Mouse (Mus musculus): Measurements from ENCODE around the gene Gart.

Gart gene

DNA sequence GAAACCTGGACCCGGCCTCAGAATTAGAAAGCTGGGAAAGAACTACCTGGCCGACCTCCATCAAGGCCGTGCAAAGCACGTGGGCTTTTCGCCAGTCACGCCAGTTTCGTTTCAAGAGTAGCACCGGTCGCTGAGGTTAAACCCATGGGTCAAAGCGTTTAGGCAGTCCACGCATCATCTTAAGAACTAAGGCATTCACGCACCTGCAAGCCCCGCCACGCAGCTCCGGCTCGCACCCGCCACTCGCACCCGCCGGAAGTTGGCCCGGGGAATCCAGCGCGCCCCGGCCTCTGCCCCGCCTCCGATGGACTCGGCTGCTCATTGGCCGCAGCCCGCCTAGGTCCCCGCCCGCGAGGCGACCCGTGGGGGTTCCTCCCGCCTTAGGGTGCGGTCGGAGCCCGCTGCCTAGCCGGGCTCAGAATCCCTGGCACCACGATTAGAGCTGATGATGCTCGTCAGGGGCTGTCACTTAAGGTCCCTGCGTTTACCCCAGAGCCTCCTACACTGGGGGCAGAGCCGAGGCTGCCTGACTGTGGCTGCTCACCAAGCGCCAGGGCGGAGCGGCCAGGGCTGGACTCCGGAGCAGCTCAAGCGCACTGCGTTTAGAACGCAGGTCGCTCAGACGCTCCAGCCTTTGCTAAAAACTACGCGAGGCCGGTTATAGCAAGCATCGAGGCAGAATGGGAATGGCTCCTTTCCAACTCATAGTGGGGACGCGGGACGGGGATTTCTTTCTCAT is at the start of gene Gart:
Gene Gart (minus strand): TSS at position 272 of the 739 bp plus-strand sequence.
- peak; percentile 95 for DNase-seq

DNA sequence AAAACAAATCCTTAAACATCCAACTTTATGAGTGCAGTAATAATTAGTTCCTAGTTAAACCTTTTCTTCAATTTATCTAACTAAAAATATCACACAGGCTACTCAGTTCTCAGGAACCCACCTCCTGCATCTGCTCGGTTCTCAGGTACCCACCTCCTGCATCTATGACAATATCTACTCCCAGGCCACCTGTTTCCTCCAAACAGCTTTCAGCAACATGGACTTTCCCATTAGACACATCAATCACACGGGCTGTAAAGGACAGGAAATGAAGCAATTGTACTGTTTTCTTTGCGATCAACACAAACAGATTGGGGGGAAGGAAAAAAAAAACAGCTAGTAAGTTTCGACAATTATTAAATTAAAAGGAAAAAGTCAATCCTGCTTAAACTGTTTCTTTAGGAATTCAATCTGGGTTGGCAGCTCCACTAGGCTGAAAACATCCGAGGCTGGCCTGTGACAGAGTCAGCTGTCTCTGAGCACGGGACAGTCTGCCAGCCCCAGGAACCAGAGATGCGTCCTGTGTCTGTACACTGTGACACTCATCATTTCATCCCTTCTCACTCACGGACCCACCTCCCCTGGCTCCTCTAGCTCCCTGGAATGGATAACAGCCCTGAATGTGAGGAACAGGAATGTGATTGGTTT is 48.5 kb upstream of the Gart start:
- no peak for DNase-seq

DNA sequence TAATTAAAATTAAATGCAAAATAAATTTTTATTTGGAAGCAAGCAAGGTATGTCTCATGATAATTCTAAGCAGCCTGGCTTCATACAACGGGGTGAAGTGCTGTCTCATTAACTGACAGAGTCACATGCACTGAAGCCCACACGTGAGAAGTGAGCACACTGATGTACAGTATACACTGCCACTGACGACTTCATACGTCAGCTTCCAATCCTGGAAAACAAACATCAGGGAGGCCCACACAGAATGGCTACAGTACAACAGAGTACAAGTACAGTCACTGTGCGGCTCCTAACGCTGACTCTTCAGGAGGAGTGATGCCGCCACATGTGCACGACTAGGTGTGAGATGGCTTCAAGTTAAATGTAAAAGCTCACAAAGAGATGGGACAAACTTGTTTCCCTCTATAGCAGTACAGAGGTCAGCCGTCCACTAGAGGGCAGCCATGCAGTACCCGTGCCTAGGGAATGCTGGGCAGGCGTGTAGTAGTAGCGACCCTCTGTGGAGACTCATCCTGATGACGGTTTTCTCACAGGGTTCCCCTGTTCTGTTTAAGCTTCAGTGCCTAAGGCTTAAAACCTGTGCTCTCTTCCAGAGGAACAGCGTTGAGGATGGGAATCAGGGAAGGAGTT is 47.8 kb upstream of the Gart start:
- DNase-seq: peak; percentile 71 to 76

DNA sequence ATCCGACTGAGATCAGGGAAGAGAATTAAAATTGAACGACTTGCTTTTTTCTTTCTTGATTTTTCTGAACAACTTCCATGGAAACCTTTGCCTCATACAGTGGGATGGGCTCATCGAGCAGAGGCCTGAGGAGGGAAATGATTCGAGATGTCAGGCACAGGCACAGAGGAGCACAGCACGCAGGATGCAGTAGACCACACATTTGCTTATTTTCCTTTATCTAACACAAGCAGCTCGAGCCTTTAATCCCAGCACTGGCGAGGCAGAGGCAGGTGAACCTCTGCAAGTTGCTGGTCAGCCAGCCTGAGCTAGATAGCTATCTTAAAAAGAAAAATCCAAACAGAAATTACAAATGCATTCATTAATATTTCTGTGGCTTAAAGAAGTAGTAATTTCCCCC is 43.0 kb upstream of the Gart start:
- DNase-seq: no peak

DNA sequence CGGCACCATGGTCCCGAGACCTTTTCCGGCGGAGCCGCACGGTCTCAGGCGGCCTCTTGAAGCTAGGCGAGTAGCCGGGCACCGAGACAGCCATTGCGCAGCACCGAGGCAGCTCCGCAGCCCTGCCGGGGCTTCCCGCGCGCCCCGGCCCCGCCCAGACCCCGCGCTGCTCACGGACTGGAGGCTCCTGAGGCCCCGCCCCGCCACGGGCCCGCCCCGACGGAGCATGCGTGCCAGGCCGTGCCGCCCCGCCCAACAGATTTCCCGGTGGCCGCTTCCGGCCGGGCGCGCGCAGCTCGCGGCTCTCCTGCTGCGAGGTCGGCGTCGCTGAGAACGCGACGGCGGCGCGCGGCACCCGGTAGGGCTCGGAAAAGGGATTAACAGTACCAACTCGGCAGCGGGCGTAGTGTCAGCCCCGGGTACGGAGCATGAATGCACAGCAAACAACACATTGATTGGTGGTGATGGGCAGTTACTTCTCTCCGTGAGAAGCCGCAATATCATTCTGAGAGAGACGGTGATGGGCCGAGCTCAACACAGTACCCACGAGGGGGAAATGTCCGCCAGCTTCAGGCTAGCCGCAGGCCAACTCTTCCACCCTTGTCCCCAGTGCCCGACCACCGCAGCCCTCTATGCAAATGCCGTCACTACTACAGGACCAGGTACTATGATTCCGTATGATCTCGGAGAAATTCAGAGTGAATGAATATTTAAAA is 42.0 kb upstream of the Gart start, which contains the start of gene Donson:
Gene Donson (minus strand): TSS at position 152 of the 716 bp plus-strand sequence.
- DNase-seq: peak; percentile 95 to 96

DNA sequence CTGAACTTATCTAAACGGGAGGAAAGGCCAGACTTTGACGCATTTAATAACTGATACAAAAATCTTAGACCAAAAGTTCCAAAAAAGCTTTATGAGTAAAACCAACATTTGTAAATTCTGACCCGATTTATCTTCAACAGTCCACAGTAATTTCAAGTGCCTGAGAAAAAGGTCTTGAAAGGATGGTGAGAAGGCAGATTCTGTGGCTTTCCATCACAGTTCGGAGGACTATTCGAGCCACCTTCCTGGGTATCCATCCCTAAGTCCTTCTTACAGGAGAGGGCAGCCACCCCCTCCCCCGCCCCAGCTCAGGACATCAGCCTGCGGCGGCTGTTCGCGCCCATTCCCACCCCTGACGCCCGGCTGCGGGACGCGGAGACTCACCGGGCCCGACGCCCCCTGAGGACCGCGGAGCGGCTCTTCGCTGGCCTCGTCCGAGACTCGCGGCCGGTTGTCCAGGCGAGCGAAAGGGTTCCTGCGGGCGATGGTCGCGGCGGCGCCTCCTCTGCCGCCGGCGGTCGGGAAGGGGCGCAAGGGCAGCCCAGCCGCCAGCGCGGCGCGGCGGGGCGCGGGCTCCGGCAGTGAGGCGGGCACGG is 41.4 kb upstream of the Gart start:
- DNase-seq: no peak

DNA sequence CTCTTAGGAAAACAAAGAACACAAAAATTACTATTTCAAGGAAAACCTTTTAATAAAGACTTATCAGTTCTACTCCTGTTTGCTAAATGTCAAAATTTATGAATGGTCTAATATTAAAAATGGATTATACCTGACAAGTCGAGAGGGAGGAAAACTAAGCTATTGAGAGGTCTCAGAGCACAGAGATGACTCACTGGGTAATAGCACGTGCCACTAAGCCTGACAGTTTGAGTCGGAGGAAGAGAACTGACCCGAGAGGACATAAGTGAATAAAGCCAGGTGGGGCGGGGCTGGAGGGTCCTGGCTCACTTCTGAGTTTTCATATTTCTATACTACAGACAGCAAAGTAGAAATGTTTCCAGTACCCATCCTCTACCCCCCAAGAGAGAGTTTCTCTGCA is 39.6 kb upstream of the Gart start:
- no peak for DNase-seq

DNA sequence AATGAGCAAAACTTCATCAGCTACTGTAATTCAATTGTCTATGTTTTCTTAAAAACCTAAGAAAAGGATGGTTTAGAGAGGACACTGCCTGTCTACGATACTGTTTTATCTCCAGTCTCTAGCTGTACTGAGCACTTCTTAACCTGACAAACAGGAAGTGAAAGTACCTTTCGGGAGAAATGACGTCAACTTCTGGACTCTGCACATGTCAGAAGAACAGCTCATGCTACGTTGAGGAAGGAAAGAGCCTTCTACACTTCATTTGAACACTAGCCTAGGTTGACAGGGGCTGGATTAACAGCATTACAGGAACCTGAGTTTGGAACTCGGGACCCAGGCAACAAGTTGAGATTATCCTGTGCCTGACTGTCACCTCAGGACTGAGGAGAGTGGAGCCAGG is 38.8 kb upstream of the Gart start:
- peak; percentile 59 to 63 for DNase-seq

DNA sequence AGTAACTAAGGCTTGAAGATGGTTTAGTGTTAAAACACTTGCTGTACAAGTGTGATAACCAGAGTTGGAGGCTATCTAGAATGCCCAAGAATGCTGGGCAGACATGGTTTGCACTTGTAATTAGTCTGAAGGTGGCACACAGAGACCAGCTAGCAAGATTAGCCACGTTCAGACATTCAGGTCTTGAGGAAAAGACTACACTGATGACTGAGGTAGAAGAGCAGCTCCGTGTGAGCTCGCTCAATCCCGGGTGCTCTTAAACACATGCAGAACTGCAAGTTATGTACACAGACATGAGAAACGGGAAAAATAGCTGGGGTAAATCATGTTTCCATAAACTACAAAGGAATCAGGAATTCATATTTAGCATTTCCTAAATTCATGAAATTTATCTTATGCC is 33.9 kb upstream of the Gart start:
- no peak for DNase-seq

DNA sequence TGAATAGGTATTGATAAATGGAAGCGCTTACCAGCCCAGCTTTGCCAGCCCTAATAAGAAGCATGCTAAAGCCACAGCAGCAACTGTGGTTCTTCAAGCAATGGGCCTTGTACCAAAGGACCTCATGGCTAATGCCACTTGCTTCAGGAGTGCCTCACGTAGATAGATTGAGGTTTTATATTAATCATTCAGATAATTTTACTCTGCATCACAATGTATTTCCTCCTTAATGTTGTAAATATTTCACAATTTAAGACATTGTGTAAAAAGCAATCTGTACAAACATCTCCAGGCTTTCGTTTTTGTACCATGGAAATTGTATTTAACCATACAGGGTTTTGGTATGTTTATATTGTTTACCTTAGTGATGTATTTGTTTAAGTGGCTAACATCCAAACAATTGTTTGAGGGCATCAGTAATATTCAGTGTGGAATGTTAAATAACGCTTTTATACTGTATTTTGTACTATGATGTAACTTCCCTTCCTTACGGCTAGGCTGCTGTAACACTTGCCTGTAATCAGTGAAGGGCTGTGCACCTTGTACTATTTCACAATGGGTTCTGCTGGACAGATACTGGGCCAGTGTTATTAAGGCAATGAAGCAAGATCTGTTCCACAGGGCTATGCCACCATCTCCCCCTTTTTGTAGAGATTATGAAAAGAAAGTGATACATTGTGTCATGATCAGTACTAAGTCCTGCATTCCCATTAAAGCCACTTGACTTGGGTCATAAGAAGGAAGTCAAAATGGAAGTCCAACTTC is 31.6 kb upstream of the Gart start:
- no peak for DNase-seq

DNA sequence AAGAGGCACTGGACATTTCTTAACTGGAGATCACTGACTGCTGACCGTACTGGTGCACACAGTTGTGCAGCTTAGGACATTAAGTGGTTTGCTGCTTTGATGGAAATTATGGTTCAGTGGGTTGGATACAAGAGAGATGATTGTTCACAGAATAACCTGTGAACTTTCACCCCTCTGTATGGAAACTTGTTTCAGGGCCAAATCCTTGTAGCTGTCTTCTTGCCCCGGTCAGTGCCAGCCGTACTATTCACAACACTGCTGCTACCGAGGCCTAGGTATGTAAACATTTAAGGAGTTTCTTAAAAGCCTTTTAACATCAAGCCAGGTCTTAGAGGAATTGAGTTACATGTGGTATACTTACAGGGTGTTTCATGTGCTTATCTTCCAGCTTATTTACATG is 27.7 kb upstream of the Gart start:
- DNase-seq: no peak

DNA sequence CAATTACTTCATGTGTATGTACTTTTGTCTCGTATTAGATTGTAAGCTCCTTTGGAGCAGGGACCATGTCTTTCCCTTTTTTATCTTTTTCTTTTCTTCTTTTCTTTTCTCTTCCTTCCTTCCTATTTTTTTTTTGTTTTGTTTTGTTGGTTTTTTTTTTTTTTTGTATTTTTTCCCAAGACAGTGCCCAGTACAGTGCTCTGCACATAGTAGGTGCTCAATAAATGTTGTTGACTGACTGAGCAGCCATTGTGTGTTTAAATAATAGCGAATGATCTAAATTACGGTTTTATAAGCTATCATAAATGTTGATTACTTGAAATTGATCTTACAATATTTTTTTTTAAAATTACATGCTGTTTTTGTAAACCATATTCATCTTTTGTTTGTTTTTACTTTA is 17.0 kb upstream of the Gart start:
- DNase-seq: no peak

DNA sequence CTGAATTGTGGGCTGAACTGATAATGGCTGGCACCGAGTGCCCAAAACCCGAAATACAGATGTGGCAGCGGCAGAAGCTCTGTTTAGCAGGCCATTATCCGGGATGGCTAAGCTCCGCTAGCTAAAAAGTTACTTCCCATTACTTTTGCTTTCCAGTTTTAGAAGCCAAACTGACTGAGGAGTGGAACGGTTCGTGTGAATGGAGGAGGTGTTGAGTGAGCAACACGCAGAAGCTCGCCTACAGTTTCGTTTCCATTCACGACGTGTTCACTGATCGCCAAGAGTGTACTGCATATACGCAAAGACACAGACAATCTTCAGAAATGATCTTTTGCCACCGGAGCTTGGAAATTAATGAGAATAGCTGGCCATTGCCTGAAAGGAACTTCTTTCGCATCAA is 15.6 kb upstream of the Gart start:
- no peak for DNase-seq

DNA sequence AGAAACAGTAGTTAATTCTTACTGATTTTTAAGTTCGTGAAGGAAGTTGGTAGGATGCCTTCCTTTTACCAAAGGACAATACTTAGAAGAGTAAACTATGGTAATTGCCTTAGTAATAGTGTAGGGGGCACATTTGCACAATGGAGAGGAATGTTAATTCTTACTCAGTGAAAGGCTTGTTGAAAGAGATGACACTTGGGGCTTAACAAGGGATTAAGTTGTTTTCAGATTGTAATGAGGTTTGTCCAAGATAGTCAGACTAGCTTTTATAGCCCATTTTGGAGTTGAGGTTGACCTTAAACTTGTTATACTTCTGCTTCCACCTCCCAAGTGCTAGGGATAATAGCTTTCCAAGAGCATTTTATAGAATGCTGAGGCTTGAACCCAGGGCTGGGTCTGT is 14.6 kb upstream of the Gart start:
- DNase-seq: no peak

DNA sequence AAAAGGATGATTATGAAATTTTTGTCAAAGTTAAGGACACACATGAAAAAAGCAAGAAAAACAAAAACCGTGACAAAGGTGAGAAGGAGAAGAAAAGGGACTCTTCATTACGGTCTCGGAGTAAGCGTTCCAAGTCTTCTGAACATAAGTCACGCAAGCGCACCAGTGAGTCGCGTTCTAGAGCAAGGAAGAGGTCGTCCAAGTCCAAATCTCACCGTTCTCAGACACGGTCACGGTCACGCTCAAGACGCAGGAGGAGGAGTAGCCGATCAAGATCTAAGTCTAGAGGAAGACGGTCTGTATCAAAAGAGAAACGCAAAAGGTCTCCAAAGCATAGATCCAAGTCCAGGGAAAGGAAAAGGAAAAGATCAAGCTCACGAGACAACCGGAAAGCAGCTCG is 13.0 kb upstream of the Gart start:
- no peak for DNase-seq

DNA sequence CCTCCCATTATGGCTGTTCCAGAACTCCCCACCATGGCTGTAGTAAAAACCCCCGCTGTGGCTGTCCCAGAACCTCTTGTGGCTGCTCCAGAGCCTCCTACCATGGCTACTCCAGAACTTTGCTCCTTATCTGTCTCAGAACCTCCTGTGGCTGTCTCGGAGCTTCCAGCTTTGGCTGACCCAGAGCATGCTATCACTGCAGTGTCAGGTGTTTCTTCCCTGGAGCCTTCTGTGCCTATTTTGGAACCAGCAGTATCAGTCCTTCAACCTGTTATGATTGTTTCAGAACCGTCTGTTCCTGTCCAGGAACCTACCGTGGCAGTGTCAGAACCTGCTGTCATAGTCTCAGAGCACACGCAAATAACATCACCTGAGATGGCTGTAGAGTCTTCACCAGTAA is 11.7 kb upstream of the Gart start:
- DNase-seq: no peak

DNA sequence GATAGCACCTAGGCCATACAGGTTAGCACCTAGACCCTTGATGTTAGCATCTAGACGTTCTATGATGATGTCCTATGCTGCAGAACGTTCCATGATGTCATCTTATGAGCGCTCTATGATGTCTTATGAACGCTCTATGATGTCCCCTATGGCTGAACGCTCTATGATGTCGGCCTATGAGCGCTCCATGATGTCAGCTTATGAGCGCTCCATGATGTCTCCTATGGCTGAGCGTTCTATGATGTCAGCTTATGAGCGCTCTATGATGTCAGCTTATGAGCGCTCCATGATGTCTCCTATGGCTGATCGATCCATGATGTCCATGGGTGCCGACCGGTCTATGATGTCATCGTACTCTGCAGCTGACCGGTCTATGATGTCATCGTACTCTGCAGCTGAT is 10.5 kb upstream of the Gart start:
- no peak for DNase-seq

DNA sequence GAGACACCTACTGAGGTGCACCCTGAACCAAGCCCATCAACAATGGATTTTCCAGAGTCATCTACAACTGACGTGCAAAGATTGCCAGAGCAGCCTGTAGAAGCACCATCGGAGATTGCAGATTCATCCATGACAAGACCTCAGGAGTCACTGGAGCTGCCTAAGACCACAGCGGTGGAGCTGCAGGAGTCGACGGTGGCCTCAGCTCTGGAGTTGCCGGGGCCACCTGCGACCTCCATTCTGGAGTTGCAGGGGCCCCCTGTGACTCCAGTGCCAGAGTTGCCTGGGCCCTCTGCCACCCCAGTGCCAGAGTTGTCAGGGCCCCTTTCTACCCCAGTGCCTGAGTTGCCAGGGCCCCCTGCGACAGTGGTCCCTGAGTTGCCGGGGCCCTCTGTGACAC is 8.5 kb upstream of the Gart start:
- DNase-seq: no peak

DNA sequence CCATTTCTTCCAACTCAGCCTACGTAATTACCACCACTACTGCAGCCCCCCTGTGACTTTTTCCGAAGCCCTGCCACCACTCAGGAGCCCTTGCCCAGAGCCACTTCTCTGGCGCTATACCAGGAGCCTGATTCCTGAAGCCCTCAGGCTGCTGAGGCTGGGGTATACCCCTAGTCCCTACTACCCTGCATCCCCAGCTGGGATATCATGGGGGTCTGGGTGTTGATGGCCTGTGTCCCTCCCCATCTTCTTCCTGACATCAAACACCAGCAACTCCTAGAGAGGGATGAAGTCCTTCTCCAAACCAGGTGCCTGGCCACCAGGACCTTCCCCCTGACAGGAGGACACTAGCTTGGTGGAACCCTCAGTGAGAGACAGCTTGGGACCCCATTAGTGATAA is 5.4 kb upstream of the Gart start:
- DNase-seq: no peak

DNA sequence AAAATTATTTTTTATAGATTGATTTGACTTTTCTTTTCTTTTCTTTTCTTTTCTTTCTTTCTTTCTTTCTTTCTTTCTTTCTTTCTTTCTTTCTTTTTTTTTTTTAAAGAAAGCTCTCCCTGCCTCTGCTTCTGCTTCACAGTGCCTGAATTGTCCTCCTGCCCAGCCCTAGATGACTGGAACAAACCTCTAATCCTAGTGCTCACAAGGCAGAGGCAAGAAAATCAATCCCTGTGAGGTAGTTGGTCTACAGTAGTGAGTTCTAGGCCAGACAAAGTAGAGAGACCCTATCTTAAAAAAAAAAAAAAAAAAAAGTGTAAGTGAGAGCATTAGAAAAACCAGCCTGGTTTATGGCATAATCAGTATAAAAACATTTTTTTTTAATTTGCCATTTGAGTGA is 3.0 kb upstream of the Gart start:
- no peak for DNase-seq

DNA sequence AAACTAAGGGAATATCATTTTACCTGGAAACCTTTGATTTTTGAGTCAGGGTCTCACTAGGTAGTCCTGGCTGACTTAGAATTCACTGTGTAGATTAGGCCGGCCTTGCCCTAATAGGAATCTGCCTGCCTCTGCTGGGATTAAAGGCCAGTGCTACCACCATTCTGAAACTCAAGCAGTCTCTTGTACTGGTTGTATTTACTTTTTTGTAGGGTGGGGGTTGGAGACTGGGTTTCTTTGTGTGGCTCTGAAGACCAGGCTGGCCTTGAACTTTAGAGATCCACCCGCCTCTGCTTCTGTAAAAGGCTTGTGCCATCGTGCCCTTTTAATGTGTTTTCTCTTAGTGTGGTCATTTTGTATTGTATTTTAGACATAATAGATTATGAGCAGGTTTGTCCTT is 2.5 kb upstream of the Gart start:
- no peak for DNase-seq

DNA sequence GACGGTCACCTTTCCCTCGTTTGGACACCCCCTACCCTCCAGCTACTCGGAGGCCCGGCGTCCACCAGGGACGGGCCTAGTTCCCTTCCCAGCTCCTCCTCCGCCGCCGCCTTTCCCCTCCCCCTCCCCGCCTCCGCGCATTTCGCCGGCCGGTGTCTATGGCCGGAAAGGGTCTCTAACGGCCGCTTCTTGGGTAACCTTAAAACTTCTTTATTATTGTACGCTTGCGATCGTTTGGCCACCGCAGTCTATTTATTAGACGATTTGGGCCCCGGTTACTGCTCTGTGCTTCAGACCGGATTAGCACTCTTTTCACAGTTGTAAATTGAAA is 1.4 kb upstream of the Gart start:
- DNase-seq: peak; percentile 77 to 78
